Mouse (Mus musculus): ENCODE data around the gene Camkk1. TPM values are rescaled to one million over a fixed set of nuclear protein-coding genes. Genes with fewer than 3 reads are reported as not detected.

Camkk1 gene
- polyA plus RNA-seq, 1 experiment from 2014 or later = 4.5 TPM

- no peaks in the 10 kb centered on the region for H3K4me1 ChIP-seq (replicated peaks; ENCODE audit: control insufficient read depth, insufficient read depth, low read length)
- DNase-seq (ENCODE audit: low spot score) (peak; percentile 75), ATAC-seq (replicated peaks; ENCODE audit: low FRiP score, low TSS enrichment, low read depth) (no peak)
- H3K36me3 ChIP-seq (ENCODE audit: control insufficient read depth, insufficient read depth, low read length) = no peaks in the 10 kb centered on the region
- no peak overlapping the region for H3K4me2 ChIP-seq (ENCODE audit: low read length)
- no peak overlapping the region for H3K9ac ChIP-seq (ENCODE audit: low read length)
- no peak overlapping the region for H3K27ac ChIP-seq (ENCODE audit: low read depth)
- H3K9me3 ChIP-seq (ENCODE audit: control insufficient read depth, low read length) = no peaks in the 10 kb centered on the region
- H3K4me3 ChIP-seq (ENCODE audit: low read depth, low read length) = no peak overlapping the region
- no peaks in the 10 kb centered on the region for H3K27me3 ChIP-seq (replicated peaks; ENCODE audit: control insufficient read depth, insufficient read depth, low read length)
- WGBS = 60% methylated on average over 11 of the region's 11 CpGs
Measured at GRCm38 (mm10) chr11:73007698-73008481, 10.9 kb upstream of the Camkk1 start.

GRCm38 (mm10) chr11:73008826-73009225, 10.0 kb upstream of the Camkk1 start:
- H3K27ac ChIP-seq (ENCODE audit: low read depth) = no peak overlapping the region
- no peak for DNase-seq (ENCODE audit: low spot score)
- H3K4me2 ChIP-seq (ENCODE audit: low read length) = no peak overlapping the region
- no peaks in the 10 kb centered on the region for H3K27me3 ChIP-seq (replicated peaks; ENCODE audit: control insufficient read depth, insufficient read depth, low read length)
- no peak overlapping the region for H3K9ac ChIP-seq (ENCODE audit: low read length)
- ATAC-seq (replicated peaks; ENCODE audit: low FRiP score, low TSS enrichment, low read depth) = no peak
- H3K4me1 ChIP-seq (replicated peaks; ENCODE audit: control insufficient read depth, insufficient read depth, low read length) = no peaks in the 10 kb centered on the region
- no peaks in the 10 kb centered on the region for H3K9me3 ChIP-seq (ENCODE audit: control insufficient read depth, low read length)
- H3K4me3 ChIP-seq (ENCODE audit: low read depth, low read length) = no peak overlapping the region
- no peaks in the 10 kb centered on the region for H3K36me3 ChIP-seq (ENCODE audit: control insufficient read depth, insufficient read depth, low read length)
- 64% methylated on average over 2 of the region's 2 CpGs for WGBS

GRCm38 (mm10) chr11:73009531-73010274, 9.1 kb upstream of the Camkk1 start:
- Histone ChIP-seq H3K9ac (ENCODE audit: low read length) (no peak overlapping the region), H3K9me3 (ENCODE audit: control insufficient read depth, low read length) (no peaks in the 10 kb centered on the region), H3K36me3 (ENCODE audit: control insufficient read depth, insufficient read depth, low read length) (no peaks in the 10 kb centered on the region), H3K27ac (ENCODE audit: low read depth) (no peak overlapping the region), H3K4me2 (ENCODE audit: low read length) (no peak overlapping the region), H3K4me1 (replicated peaks; ENCODE audit: control insufficient read depth, insufficient read depth, low read length) (no peaks in the 10 kb centered on the region), H3K27me3 (replicated peaks; ENCODE audit: control insufficient read depth, insufficient read depth, low read length) (no peaks in the 10 kb centered on the region), H3K4me3 (ENCODE audit: low read depth, low read length) (no peak overlapping the region)
- 55% methylated on average over 13 of the region's 13 CpGs for WGBS
- DNase-seq (ENCODE audit: low spot score) = no peak
- no peak for ATAC-seq (replicated peaks; ENCODE audit: low FRiP score, low TSS enrichment, low read depth)

- Histone ChIP-seq H3K9ac (ENCODE audit: low read length) (no peak overlapping the region), H3K27ac (ENCODE audit: low read depth) (no peak overlapping the region)
- 76% methylated on average over 5 of the region's 5 CpGs for WGBS
Measured at GRCm38 (mm10) chr11:73013981-73014380, 4.8 kb upstream of the Camkk1 start.

GRCm38 (mm10) chr11:73014831-73015344, 3.9 kb upstream of the Camkk1 start:
- H3K27me3 ChIP-seq (replicated peaks; ENCODE audit: control insufficient read depth, insufficient read depth, low read length) = peaks cover 4% of the 10 kb centered on the region
- H3K9ac ChIP-seq (ENCODE audit: low read length) = no peak overlapping the region
- no peaks in the 10 kb centered on the region for H3K36me3 ChIP-seq (ENCODE audit: control insufficient read depth, insufficient read depth, low read length)
- DNase-seq (ENCODE audit: low spot score) = no peak
- peaks cover 5% of the 10 kb centered on the region; the same call in 1 of the 2 replicates for H3K4me1 ChIP-seq (replicated peaks; ENCODE audit: control insufficient read depth, insufficient read depth, low read length)
- no peak overlapping the region for H3K4me2 ChIP-seq (ENCODE audit: low read length)
- no peak for ATAC-seq (replicated peaks; ENCODE audit: low FRiP score, low TSS enrichment, low read depth)
- no peaks in the 10 kb centered on the region for H3K9me3 ChIP-seq (ENCODE audit: control insufficient read depth, low read length)
- 80% methylated on average over 4 of the region's 4 CpGs for WGBS
- no peak overlapping the region for H3K4me3 ChIP-seq (ENCODE audit: low read depth, low read length)
- no peak overlapping the region for H3K27ac ChIP-seq (ENCODE audit: low read depth)

More at GRCm38 (mm10) chr11:73013981-73014380, 4.8 kb upstream of the Camkk1 start:
- Histone ChIP-seq H3K4me1 (replicated peaks; ENCODE audit: control insufficient read depth, insufficient read depth, low read length) (no peaks in the 10 kb centered on the region), H3K27me3 (replicated peaks; ENCODE audit: control insufficient read depth, insufficient read depth, low read length) (no peaks in the 10 kb centered on the region; the same call in 1 of the 2 replicates), H3K9me3 (ENCODE audit: control insufficient read depth, low read length) (no peaks in the 10 kb centered on the region), H3K4me2 (ENCODE audit: low read length) (no peak overlapping the region), H3K4me3 (ENCODE audit: low read depth, low read length) (no peak overlapping the region), H3K36me3 (ENCODE audit: control insufficient read depth, insufficient read depth, low read length) (no peaks in the 10 kb centered on the region)
- no peak for DNase-seq (ENCODE audit: low spot score)
- no peak for ATAC-seq (replicated peaks; ENCODE audit: low FRiP score, low TSS enrichment, low read depth)

- Histone ChIP-seq H3K9me3 (ENCODE audit: control insufficient read depth, low read length) (no peaks in the 10 kb centered on the region), H3K4me1 (replicated peaks; ENCODE audit: control insufficient read depth, insufficient read depth, low read length) (peaks cover 7% of the 10 kb centered on the region; the same call in 1 of the 2 replicates), H3K9ac (ENCODE audit: low read length) (no peak overlapping the region), H3K4me3 (ENCODE audit: low read depth, low read length) (no peak overlapping the region), H3K27me3 (replicated peaks; ENCODE audit: control insufficient read depth, insufficient read depth, low read length) (peaks cover 10% of the 10 kb centered on the region), H3K36me3 (ENCODE audit: control insufficient read depth, insufficient read depth, low read length) (no peaks in the 10 kb centered on the region), H3K27ac (ENCODE audit: low read depth) (no peak overlapping the region), H3K4me2 (ENCODE audit: low read length) (no peak overlapping the region)
- ATAC-seq (replicated peaks; ENCODE audit: low FRiP score, low TSS enrichment, low read depth) = no peak
- DNase-seq (ENCODE audit: low spot score) = no peak
- WGBS = 67% methylated on average over 5 of the region's 5 CpGs
Measured at GRCm38 (mm10) chr11:73015391-73016102, 3.3 kb upstream of the Camkk1 start.

- no peak overlapping the region for H3K9ac ChIP-seq (ENCODE audit: low read length)
- H3K4me1 ChIP-seq (replicated peaks; ENCODE audit: control insufficient read depth, insufficient read depth, low read length) = peaks cover 7% of the 10 kb centered on the region; the same call in 1 of the 2 replicates
- H3K27ac ChIP-seq (ENCODE audit: low read depth) = no peak overlapping the region
- no peaks in the 10 kb centered on the region for H3K36me3 ChIP-seq (ENCODE audit: control insufficient read depth, insufficient read depth, low read length)
- H3K4me3 ChIP-seq (ENCODE audit: low read depth, low read length) = no peak overlapping the region
- WGBS = 79% methylated on average over 6 of the region's 6 CpGs
- no peaks in the 10 kb centered on the region for H3K9me3 ChIP-seq (ENCODE audit: control insufficient read depth, low read length)
- H3K4me2 ChIP-seq (ENCODE audit: low read length) = no peak overlapping the region
- H3K27me3 ChIP-seq (replicated peaks; ENCODE audit: control insufficient read depth, insufficient read depth, low read length) = peaks cover 14% of the 10 kb centered on the region
- ATAC-seq (replicated peaks; ENCODE audit: low FRiP score, low TSS enrichment, low read depth) (no peak), DNase-seq (ENCODE audit: low spot score) (no peak)
Measured at GRCm38 (mm10) chr11:73016103-73016420, 2.7 kb upstream of the Camkk1 start.

GRCm38 (mm10) chr11:73019147-73019795, 463 bp downstream of the Camkk1 start:
- Histone ChIP-seq H3K4me1 (replicated peaks; ENCODE audit: control insufficient read depth, insufficient read depth, low read length) (peaks cover 11% of the 10 kb centered on the region), H3K4me3 (ENCODE audit: low read depth, low read length) (peak overlapping the region; percentile 74), H3K27me3 (replicated peaks; ENCODE audit: control insufficient read depth, insufficient read depth, low read length) (peaks cover 14% of the 10 kb centered on the region), H3K9me3 (ENCODE audit: control insufficient read depth, low read length) (no peaks in the 10 kb centered on the region), H3K4me2 (ENCODE audit: low read length) (peak overlapping the region; percentile 98), H3K36me3 (ENCODE audit: control insufficient read depth, insufficient read depth, low read length) (no peaks in the 10 kb centered on the region), H3K27ac (ENCODE audit: low read depth) (no peak overlapping the region), H3K9ac (ENCODE audit: low read length) (peak overlapping the region; percentile 56)
- ATAC-seq (replicated peaks; ENCODE audit: low FRiP score, low TSS enrichment, low read depth) (peak; percentile 58), DNase-seq (ENCODE audit: low spot score) (peak; percentile 71)
- under 1% methylated on average over 46 of the region's 46 CpGs for WGBS
